Mouse (Mus musculus) intestine, embryonic 14.5 days (tissue): ENCODE results near the gene Klhdc10. TPM values are rescaled to one million over a fixed set of nuclear protein-coding genes. Genes with fewer than 3 reads are reported as not detected.

Experiments
- ATAC-seq: fragments of 200-750 bp; cut with Nextera tagmentation; replicated peaks from 2 replicates; pipeline ENCODE4 v1.8.0; 2017; ENCODE audit warnings: low read depth, moderate number of reproducible peaks, moderate TSS enrichment, moderate library complexity; ENCODE audit not compliant: low FRiP score, low TSS enrichment
- DNase-seq: peaks from one replicate; pipeline ENCODE4 v3.0.0-alpha.2; 2018; ENCODE audit warnings: low spot score
- H3K27ac ChIP-seq: fragments of 300-500 bp; sonication (generic); 2 replicates; pipeline ENCODE4 v1.5.1; 2014; ENCODE audit warnings: low read depth, mild to moderate bottlenecking, control low read depth
- H3K27me3 ChIP-seq: fragments of 300-500 bp; sonication (generic); replicated peaks from 2 replicates; pipeline ENCODE4 v1.6.1; 2014; ENCODE audit warnings: low read length, control low read depth; ENCODE audit not compliant: control insufficient read depth, insufficient read depth
- H3K36me3 ChIP-seq: fragments of 300-500 bp; sonication (generic); 2 replicates; pipeline ENCODE4 v1.6.1; 2014; ENCODE audit warnings: low read length, control low read depth; ENCODE audit not compliant: control insufficient read depth, insufficient read depth
- H3K4me1 ChIP-seq: fragments of 300-500 bp; sonication (generic); replicated peaks from 2 replicates; pipeline ENCODE4 v1.6.1; 2014; ENCODE audit warnings: low read length, control low read depth, mixed read lengths; ENCODE audit not compliant: control insufficient read depth, insufficient read depth
- H3K4me2 ChIP-seq: fragments of 300-500 bp; sonication (generic); 2 replicates; pipeline ENCODE4 v1.6.1; 2014; ENCODE audit warnings: low read length
- H3K4me3 ChIP-seq: fragments of 300-500 bp; sonication (generic); 2 replicates; pipeline ENCODE4 v1.5.1; 2014; ENCODE audit warnings: low read depth, low read length, control low read depth, mixed read lengths
- H3K9ac ChIP-seq: fragments of 300-500 bp; sonication (generic); 2 replicates; pipeline ENCODE4 v1.6.1; 2014; ENCODE audit warnings: mild to moderate bottlenecking, low read length
- H3K9me3 ChIP-seq: fragments of 300-500 bp; sonication (generic); 2 replicates; pipeline ENCODE4 v1.6.1; 2016; ENCODE audit warnings: low read length, control low read depth; ENCODE audit not compliant: control insufficient read depth
- WGBS: fragments of 180-500 bp; shearing (Covaris S2); extraction: QIAGEN DNeasy Blood & Tissue Kit; methylation state at CpG from one replicate; pipeline ENCODE4 v1.1.7; 2014; 5-methylcytosine and 5-hydroxymethylcytosine counted together
- polyA plus RNA-seq: library from polyadenylated mRNA; unstranded; fragments of >200 nt; fragmentation: Nextera tagmentation; extraction: Ambion mirVana; gene quantifications from 2 replicates; pipeline ENCODE4 v1.2.1, GENCODE M21; 2014

Klhdc10 gene
- polyA plus RNA-seq, 1 experiment from 2014 or later = 23.1 TPM

DNA sequence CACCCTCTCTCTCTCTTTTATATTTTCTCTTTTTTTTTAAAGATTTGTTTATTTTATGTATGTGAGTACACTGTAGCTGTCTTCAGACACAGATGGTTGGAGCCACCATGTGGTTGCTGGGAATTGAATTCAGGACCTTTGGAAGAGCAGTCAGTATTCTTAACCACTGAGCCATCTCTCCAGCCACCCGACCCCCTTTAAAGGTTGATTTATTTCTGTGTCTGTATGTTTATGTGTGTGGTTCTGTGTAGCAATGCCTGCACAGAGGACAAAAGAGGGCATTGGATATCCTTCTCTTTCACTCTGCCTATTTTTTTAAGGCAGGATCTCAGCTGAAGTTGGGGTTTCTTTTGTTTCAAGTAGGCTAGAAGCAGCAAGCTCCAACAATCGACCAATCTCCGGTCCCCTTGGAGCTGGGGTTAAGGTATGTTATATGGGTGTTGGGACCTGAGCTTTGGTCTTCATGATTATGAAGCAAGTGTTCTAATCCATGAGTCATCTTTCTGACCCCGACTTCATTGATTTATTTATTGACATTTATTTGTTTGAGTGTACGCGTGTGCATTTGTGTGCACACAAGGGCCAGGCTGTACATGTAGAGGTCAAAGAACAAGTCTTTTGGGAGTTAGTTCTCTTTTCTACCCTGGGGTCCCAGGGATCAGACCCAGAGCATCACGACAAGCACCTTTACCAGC is 7.9 kb downstream of the Klhdc10 start:
- H3K9me3 ChIP-seq = no peaks in the 10 kb centered on the region
- H3K4me1 ChIP-seq = 0 out of 2 replicates have a peak, but pooled peaks cover 5% of the 10 kb centered on the region
- H3K9ac ChIP-seq = no peak overlapping the region
- DNase-seq = no peak
- H3K4me2 ChIP-seq = no peak overlapping the region
- 81% methylated on average over 7 of the region's 7 CpGs for WGBS
- no peaks in the 10 kb centered on the region for H3K36me3 ChIP-seq
- no peak for ATAC-seq
- no peak overlapping the region for H3K27ac ChIP-seq
- no peak overlapping the region for H3K4me3 ChIP-seq
- no peaks in the 10 kb centered on the region for H3K27me3 ChIP-seq

DNA sequence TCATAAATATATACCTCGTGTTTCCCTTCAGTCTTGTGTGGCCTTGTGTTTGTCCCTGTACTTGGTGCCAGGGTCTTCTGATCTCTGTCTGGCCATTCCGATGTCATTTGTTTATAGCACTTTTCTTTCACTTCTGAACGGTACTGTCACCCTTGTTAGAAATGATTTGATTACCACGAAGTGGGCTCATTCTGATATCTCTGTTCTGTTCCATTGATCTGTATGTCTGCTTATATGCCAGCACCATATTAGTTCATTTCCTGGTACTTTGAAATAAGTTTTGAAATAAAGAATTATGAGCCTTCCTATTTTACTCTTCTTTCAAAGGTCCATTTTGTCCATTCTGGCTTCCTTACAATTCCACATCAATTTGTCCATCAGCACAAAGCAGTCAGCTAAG is 9.6 kb downstream of the Klhdc10 start:
- H3K27me3 ChIP-seq = no peaks in the 10 kb centered on the region
- 0 out of 2 replicates have a peak, but pooled peaks cover 3% of the 10 kb centered on the region for H3K4me1 ChIP-seq
- 70% methylated on average over 4 of the region's 4 CpGs for WGBS
- no peak overlapping the region for H3K4me3 ChIP-seq
- H3K4me2 ChIP-seq = no peak overlapping the region
- no peak for DNase-seq
- no peaks in the 10 kb centered on the region for H3K9me3 ChIP-seq
- no peak overlapping the region for H3K27ac ChIP-seq
- H3K36me3 ChIP-seq = no peaks in the 10 kb centered on the region
- no peak for ATAC-seq
- no peak overlapping the region for H3K9ac ChIP-seq

DNA sequence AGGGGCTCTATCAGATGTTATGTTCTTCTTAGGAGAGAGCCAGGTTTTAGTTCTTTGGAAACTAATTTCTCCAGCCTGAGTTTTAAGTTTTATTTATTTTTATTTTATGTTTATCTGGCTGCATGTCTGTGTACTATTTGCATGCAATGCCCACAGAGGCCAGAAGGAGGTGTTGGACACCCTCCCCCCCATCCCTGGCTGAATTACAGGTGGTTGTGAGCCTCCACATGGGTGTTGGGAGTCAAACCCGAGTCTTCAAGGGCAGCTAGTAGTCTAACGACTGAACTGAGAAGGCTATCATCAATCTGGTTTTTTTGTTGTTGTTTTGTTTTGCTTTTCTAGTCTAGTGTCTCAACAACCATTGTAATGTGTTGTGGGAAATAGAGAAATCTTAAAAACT is 14.5 kb downstream of the Klhdc10 start:
- Histone ChIP-seq H3K4me2 (no peak overlapping the region), H3K4me1 (no peaks in the 10 kb centered on the region), H3K4me3 (no peak overlapping the region), H3K9me3 (no peaks in the 10 kb centered on the region), H3K27ac (no peak overlapping the region), H3K9ac (no peak overlapping the region), H3K36me3 (peaks cover 8% of the 10 kb centered on the region; the same call in 1 of the 2 replicates), H3K27me3 (no peaks in the 10 kb centered on the region)
- ATAC-seq (no peak), DNase-seq (no peak)
- WGBS = 86% methylated on average over 2 of the region's 2 CpGs

DNA sequence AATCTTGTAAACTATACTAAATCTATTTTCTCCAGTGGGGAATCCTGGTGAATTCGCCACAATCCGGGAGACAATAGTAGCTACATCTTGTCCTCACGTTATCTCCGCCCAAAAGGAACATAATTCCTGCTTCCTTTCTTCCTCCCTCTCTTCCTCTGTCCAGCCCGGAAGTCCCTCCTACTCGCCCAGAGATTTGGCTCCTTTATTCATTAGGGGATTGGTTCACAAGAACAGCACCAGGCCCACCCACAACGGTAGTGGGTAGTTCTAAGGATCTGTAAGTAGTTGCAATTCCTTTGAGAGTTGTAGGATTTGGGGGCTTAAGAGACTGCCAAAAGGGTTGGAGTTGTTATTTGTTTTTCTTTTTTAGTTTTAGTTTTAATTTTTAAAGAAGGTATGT is 15.1 kb downstream of the Klhdc10 start:
- ATAC-seq (no peak), DNase-seq (no peak)
- WGBS = 91% methylated on average over 7 of the region's 7 CpGs
- Histone ChIP-seq H3K9ac (no peak overlapping the region), H3K4me3 (no peak overlapping the region), H3K27me3 (no peaks in the 10 kb centered on the region), H3K9me3 (no peaks in the 10 kb centered on the region), H3K36me3 (peaks cover 8% of the 10 kb centered on the region; the same call in 1 of the 2 replicates), H3K4me2 (no peak overlapping the region), H3K27ac (no peak overlapping the region), H3K4me1 (no peaks in the 10 kb centered on the region)

DNA sequence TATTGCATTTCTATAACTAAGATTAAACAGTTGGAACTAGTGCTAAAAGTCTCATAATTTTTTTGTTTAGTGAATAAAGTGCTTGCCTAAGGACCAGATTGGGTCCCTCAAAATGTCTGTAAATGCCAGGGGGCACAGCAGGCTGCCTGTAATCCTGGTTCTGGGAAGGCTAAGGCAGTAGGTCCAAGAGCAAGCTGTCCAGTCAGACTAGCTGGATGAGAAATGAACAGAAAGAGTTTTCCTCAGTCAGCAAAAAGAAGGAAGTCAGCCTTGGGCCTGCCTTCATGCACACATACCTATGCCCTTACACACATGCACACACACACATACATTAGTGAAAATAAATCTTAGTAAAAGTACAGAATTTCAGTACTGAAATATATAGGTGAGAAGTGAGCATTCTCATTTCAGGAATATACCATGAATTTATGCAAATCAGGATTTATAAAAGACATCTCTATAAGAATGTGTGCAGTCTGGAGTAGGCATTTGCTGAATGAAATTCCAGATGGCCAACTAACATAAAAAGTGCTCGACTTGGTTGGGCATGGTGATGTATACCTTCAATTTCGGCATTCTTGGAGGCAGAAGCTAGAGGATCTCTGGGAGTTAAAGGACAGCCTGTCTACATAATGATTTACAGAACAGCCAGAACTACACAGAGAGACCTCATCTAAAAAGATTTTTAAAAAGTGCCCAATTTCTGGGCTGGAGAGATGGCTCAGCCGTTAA is 31.0 kb downstream of the Klhdc10 start:
- no peaks in the 10 kb centered on the region for H3K4me1 ChIP-seq
- ATAC-seq = no peak
- WGBS = 35% methylated on average over 3 of the region's 3 CpGs

DNA sequence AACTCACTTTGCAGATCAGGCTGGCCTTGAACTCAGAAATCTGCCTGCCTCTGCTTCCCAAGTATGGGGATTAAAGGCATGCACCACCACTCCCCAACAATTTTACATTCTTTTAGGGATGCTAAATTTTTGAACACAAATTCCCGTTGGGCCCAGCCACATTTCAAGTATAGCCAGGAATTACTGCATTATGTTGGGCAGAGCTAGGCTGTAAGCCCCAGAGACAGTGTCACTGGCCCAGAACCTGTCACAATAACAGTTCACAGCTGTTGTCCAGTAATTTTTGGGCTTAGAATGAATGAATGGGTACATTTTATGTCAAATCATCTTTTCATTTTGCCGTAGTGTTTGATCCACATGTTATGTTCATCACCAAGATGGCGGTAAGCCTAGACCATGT is 34.8 kb downstream of the Klhdc10 start:
- Histone ChIP-seq H3K27ac (no peak overlapping the region), H3K4me1 (no peaks in the 10 kb centered on the region), H3K9me3 (no peaks in the 10 kb centered on the region), H3K27me3 (no peaks in the 10 kb centered on the region), H3K4me3 (no peak overlapping the region), H3K36me3 (peaks cover 18% of the 10 kb centered on the region), H3K9ac (no peak overlapping the region), H3K4me2 (no peak overlapping the region)
- ATAC-seq (no peak), DNase-seq (no peak)
- 81% methylated on average over 3 of the region's 3 CpGs for WGBS

More for the DNA sequence above, 31.0 kb downstream of the Klhdc10 start:
- Histone ChIP-seq H3K4me3 (no peak overlapping the region), H3K9me3 (no peaks in the 10 kb centered on the region), H3K27ac (peak overlapping the region; percentile 54), H3K36me3 (no peaks in the 10 kb centered on the region), H3K4me2 (no peak overlapping the region), H3K27me3 (no peaks in the 10 kb centered on the region), H3K9ac (no peak overlapping the region)
- DNase-seq = no peak

DNA sequence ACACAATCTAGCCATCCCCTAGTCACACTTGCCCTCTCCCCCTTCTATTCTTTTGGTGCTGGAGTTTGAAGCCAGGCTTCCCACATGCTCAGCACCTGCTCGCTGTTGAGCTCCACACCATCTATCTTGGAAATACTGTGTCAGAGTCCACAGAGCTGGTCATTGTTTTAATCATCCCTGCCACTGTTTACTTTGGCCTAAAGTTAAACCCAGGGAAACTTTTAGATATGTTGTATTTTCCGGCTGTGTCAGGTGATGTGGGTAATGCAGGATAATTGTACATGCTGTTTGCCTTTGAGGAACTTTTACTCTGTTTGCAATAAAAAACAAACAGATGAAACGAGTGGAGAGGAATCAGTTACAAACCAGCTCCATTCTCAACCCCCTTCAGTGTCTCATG is 35.4 kb downstream of the Klhdc10 start:
- H3K9me3 ChIP-seq = no peaks in the 10 kb centered on the region
- no peak overlapping the region for H3K4me3 ChIP-seq
- no peaks in the 10 kb centered on the region for H3K4me1 ChIP-seq
- H3K36me3 ChIP-seq = peaks cover 23% of the 10 kb centered on the region
- H3K27ac ChIP-seq = no peak overlapping the region
- DNase-seq (no peak), ATAC-seq (no peak)
- WGBS = 33% methylated on average over 3 of the region's 3 CpGs
- H3K27me3 ChIP-seq = no peaks in the 10 kb centered on the region
- H3K9ac ChIP-seq = no peak overlapping the region
- H3K4me2 ChIP-seq = no peak overlapping the region

DNA sequence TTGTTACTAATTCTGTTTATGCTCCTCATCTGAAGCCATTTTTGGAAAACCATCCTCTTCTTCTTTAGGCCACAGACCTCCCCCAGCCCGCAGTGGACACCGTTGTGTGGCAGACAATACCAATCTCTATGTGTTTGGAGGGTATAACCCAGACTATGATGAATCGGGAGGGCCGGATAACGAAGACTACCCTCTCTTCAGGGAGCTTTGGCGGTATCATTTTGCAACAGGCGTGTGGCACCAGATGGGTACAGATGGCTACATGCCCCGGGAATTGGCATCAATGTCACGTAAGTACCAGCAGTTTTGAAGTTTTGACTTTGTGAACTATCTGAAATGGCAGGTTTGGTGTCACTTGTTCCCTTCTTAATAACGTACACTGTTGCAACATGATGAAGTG is 37.9 kb downstream of the Klhdc10 start:
- Histone ChIP-seq H3K36me3 (peaks cover 40% of the 10 kb centered on the region), H3K9me3 (no peaks in the 10 kb centered on the region), H3K4me1 (no peaks in the 10 kb centered on the region), H3K27ac (no peak overlapping the region), H3K4me2 (no peak overlapping the region), H3K27me3 (no peaks in the 10 kb centered on the region), H3K9ac (no peak overlapping the region), H3K4me3 (no peak overlapping the region)
- ATAC-seq = no peak
- no peak for DNase-seq
- WGBS = 96% methylated on average over 10 of the region's 10 CpGs

DNA sequence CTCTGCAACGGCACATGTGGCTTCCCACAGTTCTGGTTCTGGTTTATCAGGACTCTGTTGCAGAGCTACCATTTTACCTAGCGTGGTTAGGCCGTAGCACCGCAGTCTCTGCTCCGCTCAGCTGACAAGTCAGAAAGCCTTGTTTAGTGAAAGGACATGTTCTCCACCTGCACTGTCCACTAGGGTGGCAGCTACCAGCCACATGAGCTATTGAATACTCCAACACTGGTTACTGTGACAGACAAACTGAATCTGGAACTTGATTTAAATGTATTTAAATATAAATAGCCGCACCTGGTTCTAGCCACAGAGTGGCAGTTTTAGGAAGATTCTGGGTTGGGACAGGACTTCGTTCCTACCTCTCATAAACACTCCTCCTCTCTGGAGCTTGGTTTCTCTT is 55.3 kb downstream of the Klhdc10 start:
- DNase-seq (no peak), ATAC-seq (no peak)
- no peak overlapping the region for H3K27ac ChIP-seq
- 93% methylated on average over 7 of the region's 7 CpGs for WGBS
- H3K9me3 ChIP-seq = no peaks in the 10 kb centered on the region
- no peak overlapping the region for H3K4me3 ChIP-seq
- H3K4me2 ChIP-seq = no peak overlapping the region
- H3K9ac ChIP-seq = no peak overlapping the region
- peaks cover 25% of the 10 kb centered on the region for H3K36me3 ChIP-seq
- H3K27me3 ChIP-seq = no peaks in the 10 kb centered on the region
- peaks cover 21% of the 10 kb centered on the region for H3K4me1 ChIP-seq
